Mouse (Mus musculus): ENCODE data around the gene Kcnip1. TPM values are rescaled to one million over a fixed set of nuclear protein-coding genes. Genes with fewer than 3 reads are reported as not detected.

Gene Kcnip1
- polyA plus RNA-seq, 1 experiment from 2014 or later = 7.8 TPM

DNA sequence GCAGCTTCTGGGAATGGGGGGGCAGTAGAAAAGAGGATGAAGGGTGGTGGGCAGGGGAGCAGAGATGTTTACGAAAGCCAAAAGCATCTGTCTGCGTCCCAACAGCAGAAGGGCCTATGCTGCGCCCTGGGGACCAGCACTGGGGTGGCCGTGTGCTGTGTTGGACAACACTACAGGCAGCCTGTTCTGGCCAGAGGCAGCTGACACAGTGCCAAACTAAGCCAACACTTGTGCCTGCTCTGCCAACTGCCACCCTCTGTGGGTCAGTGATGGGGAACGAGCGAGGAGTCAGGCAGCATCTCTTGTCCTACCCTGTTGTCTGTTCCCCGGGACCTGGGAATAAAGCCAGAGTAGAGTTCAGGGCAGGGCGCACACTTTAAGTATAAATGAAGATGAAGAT, 260.6 kb downstream of the Kcnip1 start:
- Histone ChIP-seq H3K36me3 (ENCODE audit: control insufficient read depth, insufficient read depth, low read length) (no peaks in the 10 kb centered on the region), H3K4me1 (replicated peaks; ENCODE audit: control insufficient read depth, insufficient read depth, low read length) (no peaks in the 10 kb centered on the region), H3K9me3 (ENCODE audit: control insufficient read depth, low read length) (no peaks in the 10 kb centered on the region), H3K27ac (ENCODE audit: low read depth, low read length) (no peak overlapping the region), H3K27me3 (ENCODE audit: control insufficient read depth, insufficient read depth, low read length) (no peaks in the 10 kb centered on the region), H3K4me3 (ENCODE audit: low read depth, low read length) (no peak overlapping the region), H3K9ac (ENCODE audit: low read length) (no peak overlapping the region), H3K4me2 (ENCODE audit: low read depth, low read length, severe bottlenecking) (no peak overlapping the region)
- ATAC-seq (replicated peaks; ENCODE audit: low FRiP score) (no peak), DNase-seq (ENCODE audit: low spot score) (no peak)
- WGBS = 89% methylated on average over 8 of the region's 8 CpGs

GRCm38 (mm10) chr11:33721297-33721696, 271.7 kb downstream of the Kcnip1 start:
- H3K36me3 ChIP-seq (ENCODE audit: control insufficient read depth, insufficient read depth, low read length) = no peaks in the 10 kb centered on the region
- no peak overlapping the region for H3K4me3 ChIP-seq (ENCODE audit: low read depth, low read length)
- 29% methylated on average over 7 of the region's 7 CpGs for WGBS
- no peaks in the 10 kb centered on the region for H3K27me3 ChIP-seq (ENCODE audit: control insufficient read depth, insufficient read depth, low read length)
- no peaks in the 10 kb centered on the region; the same call in 1 of the 2 replicates for H3K9me3 ChIP-seq (ENCODE audit: control insufficient read depth, low read length)
- DNase-seq (ENCODE audit: low spot score) (peak; percentile 86), ATAC-seq (replicated peaks; ENCODE audit: low FRiP score) (no peak)
- no peak overlapping the region for H3K4me2 ChIP-seq (ENCODE audit: low read depth, low read length, severe bottlenecking)
- H3K4me1 ChIP-seq (replicated peaks; ENCODE audit: control insufficient read depth, insufficient read depth, low read length) = no peaks in the 10 kb centered on the region
- no peak overlapping the region for H3K27ac ChIP-seq (ENCODE audit: low read depth, low read length)
- no peak overlapping the region for H3K9ac ChIP-seq (ENCODE audit: low read length)

GRCm38 (mm10) chr11:33706777-33707176, 286.2 kb downstream of the Kcnip1 start:
- no peak overlapping the region for H3K4me3 ChIP-seq (ENCODE audit: low read depth, low read length)
- no peaks in the 10 kb centered on the region for H3K27me3 ChIP-seq (ENCODE audit: control insufficient read depth, insufficient read depth, low read length)
- no peaks in the 10 kb centered on the region for H3K9me3 ChIP-seq (ENCODE audit: control insufficient read depth, low read length)
- no peak for ATAC-seq (replicated peaks; ENCODE audit: low FRiP score)
- no peak overlapping the region for H3K27ac ChIP-seq (ENCODE audit: low read depth, low read length)
- H3K4me1 ChIP-seq (replicated peaks; ENCODE audit: control insufficient read depth, insufficient read depth, low read length) = no peaks in the 10 kb centered on the region
- no peak overlapping the region for H3K9ac ChIP-seq (ENCODE audit: low read length)
- 39% methylated on average over 4 of the region's 4 CpGs for WGBS
- H3K36me3 ChIP-seq (ENCODE audit: control insufficient read depth, insufficient read depth, low read length) = no peaks in the 10 kb centered on the region
- no peak for DNase-seq (ENCODE audit: low spot score)
- H3K4me2 ChIP-seq (ENCODE audit: low read depth, low read length, severe bottlenecking) = no peak overlapping the region

- Histone ChIP-seq H3K4me1 (replicated peaks; ENCODE audit: control insufficient read depth, insufficient read depth, low read length) (no peaks in the 10 kb centered on the region), H3K9me3 (ENCODE audit: control insufficient read depth, low read length) (no peaks in the 10 kb centered on the region), H3K27me3 (ENCODE audit: control insufficient read depth, insufficient read depth, low read length) (no peaks in the 10 kb centered on the region), H3K36me3 (ENCODE audit: control insufficient read depth, insufficient read depth, low read length) (no peaks in the 10 kb centered on the region), H3K4me3 (ENCODE audit: low read depth, low read length) (no peak overlapping the region), H3K27ac (ENCODE audit: low read depth, low read length) (no peak overlapping the region), H3K4me2 (ENCODE audit: low read depth, low read length, severe bottlenecking) (no peak overlapping the region), H3K9ac (ENCODE audit: low read length) (no peak overlapping the region)
- 40% methylated on average over 2 of the region's 2 CpGs for WGBS
- DNase-seq (ENCODE audit: low spot score) = peak; percentile 53
- no peak for ATAC-seq (replicated peaks; ENCODE audit: low FRiP score)
Observed at GRCm38 (mm10) chr11:33701958-33702459, 290.9 kb downstream of the Kcnip1 start.

DNA sequence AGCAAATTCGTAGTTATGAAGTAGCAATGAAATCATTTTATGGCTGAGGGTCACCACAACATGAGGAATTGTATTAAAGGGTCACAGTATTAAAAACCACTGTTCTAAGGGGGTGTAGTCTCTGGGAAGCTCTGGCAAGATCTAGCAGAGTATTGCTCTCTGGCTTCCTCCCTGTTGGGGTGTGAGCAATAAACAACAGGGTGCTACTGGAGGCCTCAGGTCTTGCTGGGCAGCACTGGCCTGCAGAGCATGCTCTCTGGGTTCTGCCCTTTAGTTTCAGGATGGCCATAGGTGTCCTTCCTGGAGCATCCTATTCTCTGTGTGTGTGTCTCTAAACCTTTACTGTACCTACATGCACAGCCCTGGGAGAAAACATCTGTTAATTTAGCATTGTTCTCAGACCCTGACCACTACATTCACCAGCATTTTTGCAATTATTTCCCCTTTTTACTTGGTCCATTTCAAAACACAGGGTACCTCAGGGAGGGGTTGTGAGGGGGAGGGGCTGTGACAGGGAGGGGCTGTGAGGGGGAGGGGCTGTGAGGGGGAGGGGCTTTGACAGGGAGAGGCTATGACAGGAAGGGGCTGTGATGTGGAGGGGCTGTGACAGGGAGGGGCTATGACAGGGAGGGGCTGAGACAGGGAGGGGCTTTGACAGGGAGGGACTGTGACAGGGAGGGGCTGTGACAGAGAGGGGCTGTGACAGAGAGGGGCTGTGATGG, 291.6 kb downstream of the Kcnip1 start:
- Histone ChIP-seq H3K4me3 (ENCODE audit: low read depth, low read length) (no peak overlapping the region), H3K9me3 (ENCODE audit: control insufficient read depth, low read length) (no peaks in the 10 kb centered on the region), H3K27me3 (ENCODE audit: control insufficient read depth, insufficient read depth, low read length) (no peaks in the 10 kb centered on the region), H3K4me1 (replicated peaks; ENCODE audit: control insufficient read depth, insufficient read depth, low read length) (no peaks in the 10 kb centered on the region), H3K9ac (ENCODE audit: low read length) (no peak overlapping the region), H3K27ac (ENCODE audit: low read depth, low read length) (no peak overlapping the region), H3K36me3 (ENCODE audit: control insufficient read depth, insufficient read depth, low read length) (no peaks in the 10 kb centered on the region), H3K4me2 (ENCODE audit: low read depth, low read length, severe bottlenecking) (no peak overlapping the region)
- 64% methylated on average over 1 of the region's 1 CpGs for WGBS
- DNase-seq (ENCODE audit: low spot score) (no peak), ATAC-seq (replicated peaks; ENCODE audit: low FRiP score) (no peak)

DNA sequence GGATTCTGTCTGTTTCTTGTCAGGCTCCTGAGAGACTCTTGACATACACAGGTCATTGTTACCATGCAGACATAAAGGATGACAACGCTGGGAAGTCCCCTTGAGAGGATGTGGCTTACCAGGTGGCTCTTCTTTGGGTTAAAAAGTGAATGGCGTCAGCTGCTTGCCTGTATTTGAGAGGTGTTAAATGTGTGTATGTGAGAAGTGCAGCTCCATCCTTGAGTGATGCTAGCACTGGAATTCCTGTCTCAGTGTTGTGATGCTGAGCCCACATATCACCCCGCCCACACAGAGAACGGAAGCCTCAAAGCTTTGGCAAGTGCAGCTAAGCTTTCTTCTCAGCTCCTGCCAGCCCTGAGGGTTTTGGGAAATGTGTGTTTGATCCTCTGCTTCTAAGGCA, 292.2 kb downstream of the Kcnip1 start:
- Histone ChIP-seq H3K36me3 (ENCODE audit: control insufficient read depth, insufficient read depth, low read length) (no peaks in the 10 kb centered on the region), H3K4me3 (ENCODE audit: low read depth, low read length) (no peak overlapping the region), H3K4me2 (ENCODE audit: low read depth, low read length, severe bottlenecking) (no peak overlapping the region), H3K4me1 (replicated peaks; ENCODE audit: control insufficient read depth, insufficient read depth, low read length) (no peaks in the 10 kb centered on the region), H3K27me3 (ENCODE audit: control insufficient read depth, insufficient read depth, low read length) (no peaks in the 10 kb centered on the region), H3K9ac (ENCODE audit: low read length) (no peak overlapping the region), H3K9me3 (ENCODE audit: control insufficient read depth, low read length) (no peaks in the 10 kb centered on the region), H3K27ac (ENCODE audit: low read depth, low read length) (no peak overlapping the region)
- WGBS = 60% methylated on average over 4 of the region's 4 CpGs
- no peak for ATAC-seq (replicated peaks; ENCODE audit: low FRiP score)
- no peak for DNase-seq (ENCODE audit: low spot score)

GRCm38 (mm10) chr11:33690181-33690580, 302.8 kb downstream of the Kcnip1 start:
- no peak for ATAC-seq (replicated peaks; ENCODE audit: low FRiP score)
- WGBS = 85% methylated on average over 3 of the region's 3 CpGs

DNA sequence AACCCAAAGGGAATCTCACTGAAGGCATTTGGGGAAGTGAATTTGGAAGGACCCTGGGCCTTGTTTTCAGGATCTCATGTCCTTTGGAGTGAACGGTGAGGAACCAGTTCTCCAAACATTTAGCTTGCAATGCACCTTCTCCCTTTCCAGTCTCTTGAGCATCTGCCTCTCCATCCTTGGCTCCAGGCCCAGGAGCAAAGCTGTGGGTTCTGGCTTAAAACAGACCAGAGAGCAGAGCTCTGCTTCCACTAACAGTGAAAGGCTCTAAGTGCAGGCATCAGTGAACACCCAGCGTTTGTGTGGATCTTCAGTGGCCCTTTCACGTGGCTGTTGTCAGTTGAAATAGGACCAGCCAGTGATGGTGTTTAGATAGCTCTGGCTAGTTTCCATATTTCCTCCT, 307.0 kb downstream of the Kcnip1 start:
- H3K36me3 ChIP-seq (ENCODE audit: control insufficient read depth, insufficient read depth, low read length) = no peaks in the 10 kb centered on the region
- DNase-seq (ENCODE audit: low spot score) (no peak), ATAC-seq (replicated peaks; ENCODE audit: low FRiP score) (no peak)
- H3K27ac ChIP-seq (ENCODE audit: low read depth, low read length) = no peak overlapping the region
- H3K4me1 ChIP-seq (replicated peaks; ENCODE audit: control insufficient read depth, insufficient read depth, low read length) = no peaks in the 10 kb centered on the region
- H3K4me2 ChIP-seq (ENCODE audit: low read depth, low read length, severe bottlenecking) = no peak overlapping the region
- no peak overlapping the region for H3K9ac ChIP-seq (ENCODE audit: low read length)
- 79% methylated on average over 3 of the region's 3 CpGs for WGBS
- H3K27me3 ChIP-seq (ENCODE audit: control insufficient read depth, insufficient read depth, low read length) = peaks cover 34% of the 10 kb centered on the region
- no peak overlapping the region for H3K4me3 ChIP-seq (ENCODE audit: low read depth, low read length)
- H3K9me3 ChIP-seq (ENCODE audit: control insufficient read depth, low read length) = no peaks in the 10 kb centered on the region

More at GRCm38 (mm10) chr11:33690181-33690580, 302.8 kb downstream of the Kcnip1 start:
- H3K9me3 ChIP-seq (ENCODE audit: control insufficient read depth, low read length) = no peaks in the 10 kb centered on the region
- H3K27me3 ChIP-seq (ENCODE audit: control insufficient read depth, insufficient read depth, low read length) = peaks cover 12% of the 10 kb centered on the region; the same call in 1 of the 2 replicates
- no peak overlapping the region for H3K4me2 ChIP-seq (ENCODE audit: low read depth, low read length, severe bottlenecking)
- no peak overlapping the region for H3K9ac ChIP-seq (ENCODE audit: low read length)
- no peak for DNase-seq (ENCODE audit: low spot score)
- no peak overlapping the region for H3K4me3 ChIP-seq (ENCODE audit: low read depth, low read length)
- H3K27ac ChIP-seq (ENCODE audit: low read depth, low read length) = no peak overlapping the region
- no peaks in the 10 kb centered on the region for H3K36me3 ChIP-seq (ENCODE audit: control insufficient read depth, insufficient read depth, low read length)
- H3K4me1 ChIP-seq (replicated peaks; ENCODE audit: control insufficient read depth, insufficient read depth, low read length) = no peaks in the 10 kb centered on the region

DNA sequence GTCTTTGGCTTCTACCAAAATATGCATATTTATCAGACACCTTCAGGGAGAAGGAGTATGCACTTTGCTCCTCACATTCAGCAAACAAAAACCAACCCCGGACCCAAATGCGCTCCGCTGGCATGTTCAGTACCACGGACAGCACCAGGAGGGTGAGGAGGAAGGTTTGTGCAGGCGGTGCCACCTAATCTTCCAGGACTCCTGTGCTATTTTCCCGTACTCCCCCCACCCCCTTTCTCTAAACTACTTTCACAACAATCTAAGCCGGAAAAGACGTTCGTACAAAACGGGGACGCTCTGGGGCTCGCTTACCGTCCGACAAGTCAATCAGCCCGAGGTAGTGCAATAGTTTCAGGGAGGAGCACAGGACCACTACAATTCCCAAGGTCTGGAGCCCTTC, 312.8 kb downstream of the Kcnip1 start:
- Histone ChIP-seq H3K4me1 (replicated peaks; ENCODE audit: control insufficient read depth, insufficient read depth, low read length) (no peaks in the 10 kb centered on the region), H3K36me3 (ENCODE audit: control insufficient read depth, insufficient read depth, low read length) (no peaks in the 10 kb centered on the region), H3K27me3 (ENCODE audit: control insufficient read depth, insufficient read depth, low read length) (peaks cover 31% of the 10 kb centered on the region), H3K4me2 (ENCODE audit: low read depth, low read length, severe bottlenecking) (no peak overlapping the region), H3K27ac (ENCODE audit: low read depth, low read length) (no peak overlapping the region), H3K9me3 (ENCODE audit: control insufficient read depth, low read length) (no peaks in the 10 kb centered on the region), H3K9ac (ENCODE audit: low read length) (no peak overlapping the region), H3K4me3 (ENCODE audit: low read depth, low read length) (no peak overlapping the region)
- WGBS = 2% methylated on average over 15 of the region's 15 CpGs
- DNase-seq (ENCODE audit: low spot score) = peak; percentile 87
- ATAC-seq (replicated peaks; ENCODE audit: low FRiP score) = no peak
